Mouse (Mus musculus): ENCODE data around the gene Ypel5. TPM values are rescaled to one million over a fixed set of nuclear protein-coding genes. Genes with fewer than 3 reads are reported as not detected.
A peak's percentile ranks its signal among the peaks of the same experiment; 100 is the strongest.

Gene Ypel5
- polyA plus RNA-seq, 2 experiments = 21.3 to 55.1 TPM

GRCm38 (mm10) chr17:72844949-72845490 is 8.8 kb downstream of the Ypel5 start:
- DNase-seq (ENCODE audit: low spot score) (no peak), ATAC-seq (ENCODE audit: low FRiP score, low read depth) (no peak)
- peaks cover 20% of the 10 kb centered on the region for H3K36me3 ChIP-seq (ENCODE audit: control insufficient read depth, insufficient read depth, low read length)
- H3K4me3 ChIP-seq (replicated peaks; ENCODE audit: low read length) = no peak overlapping the region
- no peaks in the 10 kb centered on the region for H3K9me3 ChIP-seq (ENCODE audit: control insufficient read depth, low read length)
- H3K4me2 ChIP-seq (replicated peaks; ENCODE audit: low read depth, low read length, severe bottlenecking) = no peak overlapping the region
- H3K27ac ChIP-seq (replicated peaks; ENCODE audit: low read depth, low read length) = no peak overlapping the region
- TF ChIP-seq POLR2A (IDR thresholded peaks at IDR 0.05; ENCODE audit: borderline replicate concordance, extremely low read depth, insufficient read depth, insufficient read length) = no peak
- 89% methylated on average over 7 of the region's 7 CpGs for WGBS
- no peak overlapping the region for H3K9ac ChIP-seq (ENCODE audit: low read depth, low read length, severe bottlenecking)
- no peaks in the 10 kb centered on the region for H3K27me3 ChIP-seq (ENCODE audit: control insufficient read depth, insufficient read depth, low read length)
- H3K4me1 ChIP-seq (ENCODE audit: control insufficient read depth, insufficient read depth, low read length) = no peaks in the 10 kb centered on the region

DNA sequence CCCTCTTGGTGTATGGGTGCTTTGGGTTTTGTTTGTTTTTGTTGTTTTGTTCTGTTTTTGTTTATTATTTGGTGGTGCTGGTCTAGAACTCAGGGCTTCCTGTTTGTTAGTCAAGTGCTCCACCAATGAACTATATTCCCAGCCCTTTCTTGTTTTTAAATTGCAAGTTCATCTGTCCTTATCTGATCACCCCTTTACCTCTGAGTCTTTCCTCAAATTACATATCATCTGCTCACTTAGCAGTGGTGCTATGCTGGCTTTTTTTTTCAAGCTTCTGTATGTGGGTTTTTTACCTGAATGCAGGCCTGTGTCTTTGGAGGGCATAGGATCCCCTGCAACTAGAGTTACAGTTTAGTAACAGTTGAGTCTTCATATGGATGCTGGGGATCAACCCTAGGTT is 9.3 kb downstream of the Ypel5 start:
- no peak overlapping the region for H3K27ac ChIP-seq (replicated peaks; ENCODE audit: low read depth, low read length)
- no peak for ATAC-seq (ENCODE audit: low FRiP score, low read depth)
- H3K9ac ChIP-seq (ENCODE audit: low read depth, low read length, severe bottlenecking) = no peak overlapping the region
- no peak for TF ChIP-seq POLR2A (IDR thresholded peaks at IDR 0.05; ENCODE audit: borderline replicate concordance, extremely low read depth, insufficient read depth, insufficient read length)
- H3K4me1 ChIP-seq (ENCODE audit: control insufficient read depth, insufficient read depth, low read length) = no peaks in the 10 kb centered on the region
- no peaks in the 10 kb centered on the region for H3K9me3 ChIP-seq (ENCODE audit: control insufficient read depth, low read length)
- H3K27me3 ChIP-seq (ENCODE audit: control insufficient read depth, insufficient read depth, low read length) = no peaks in the 10 kb centered on the region
- H3K4me2 ChIP-seq (replicated peaks; ENCODE audit: low read depth, low read length, severe bottlenecking) = no peak overlapping the region
- no peak for DNase-seq (ENCODE audit: low spot score)
- no peak overlapping the region for H3K4me3 ChIP-seq (replicated peaks; ENCODE audit: low read length)
- peaks cover 22% of the 10 kb centered on the region for H3K36me3 ChIP-seq (ENCODE audit: control insufficient read depth, insufficient read depth, low read length)

GRCm38 (mm10) chr17:72855298-72855697 is 19.0 kb downstream of the Ypel5 start:
- Histone ChIP-seq H3K27ac (replicated peaks; ENCODE audit: low read depth, low read length) (no peak overlapping the region), H3K9ac (ENCODE audit: low read depth, low read length, severe bottlenecking) (no peak overlapping the region), H3K4me1 (ENCODE audit: control insufficient read depth, insufficient read depth, low read length) (no peaks in the 10 kb centered on the region), H3K9me3 (ENCODE audit: control insufficient read depth, low read length) (no peaks in the 10 kb centered on the region), H3K4me2 (replicated peaks; ENCODE audit: low read depth, low read length, severe bottlenecking) (no peak overlapping the region), H3K36me3 (ENCODE audit: control insufficient read depth, insufficient read depth, low read length) (peaks cover 11% of the 10 kb centered on the region; the same call in 1 of the 2 replicates), H3K4me3 (replicated peaks; ENCODE audit: low read length) (no peak overlapping the region), H3K27me3 (ENCODE audit: control insufficient read depth, insufficient read depth, low read length) (no peaks in the 10 kb centered on the region)
- TF ChIP-seq POLR2A (IDR thresholded peaks at IDR 0.05; ENCODE audit: borderline replicate concordance, extremely low read depth, insufficient read depth, insufficient read length) = no peak
- WGBS = 65% methylated on average over 1 of the region's 1 CpGs
- ATAC-seq (ENCODE audit: low FRiP score, low read depth) = no peak
- no peak for DNase-seq (ENCODE audit: low spot score)

DNA sequence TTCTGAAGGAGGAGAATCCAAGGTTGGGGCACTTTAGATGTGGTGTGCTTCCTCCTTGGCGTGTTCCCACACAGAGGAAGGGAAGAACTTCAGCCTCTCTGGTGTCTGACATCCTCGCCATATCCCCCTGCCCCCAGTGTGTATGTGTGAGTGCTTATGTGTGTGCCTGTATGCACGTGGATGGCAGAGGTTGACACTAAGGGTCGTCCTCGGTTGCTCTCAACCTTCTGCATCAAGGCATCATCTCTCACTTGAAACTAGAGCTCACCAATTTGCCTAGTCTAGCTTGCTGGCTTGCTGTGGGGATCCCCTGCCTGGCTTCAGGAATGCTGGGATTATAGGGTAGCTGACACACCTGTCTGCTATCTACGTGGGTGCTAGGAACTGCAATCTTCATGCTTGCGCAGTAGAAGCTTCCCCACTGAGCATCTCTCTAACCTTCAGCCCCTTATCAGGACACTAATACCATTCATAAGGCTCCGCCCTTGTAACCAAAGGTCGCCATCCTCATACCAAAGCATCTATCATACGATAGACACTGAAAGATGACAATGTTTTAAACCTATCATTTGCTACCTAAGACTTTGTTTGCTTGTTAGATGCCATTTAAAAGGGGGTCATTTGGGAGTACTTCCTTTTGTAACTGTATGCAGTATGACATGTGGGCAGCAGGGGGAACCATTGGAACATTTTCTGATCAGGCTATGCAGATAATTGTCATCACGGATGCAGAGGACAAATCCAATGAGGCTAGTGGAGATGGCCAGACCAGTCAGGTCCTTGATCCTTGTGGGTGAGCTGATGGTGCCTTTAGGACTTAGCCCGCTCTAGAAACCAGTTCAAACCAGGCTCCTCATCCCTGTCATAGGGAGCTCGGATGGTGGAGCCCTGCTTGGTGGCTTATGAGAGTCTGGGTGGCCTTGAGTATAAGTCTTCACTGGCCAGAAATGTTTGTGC is 21.7 kb downstream of the Ypel5 start:
- no peak overlapping the region for H3K4me3 ChIP-seq (replicated peaks; ENCODE audit: low read length)
- peak; percentile 51 for DNase-seq (ENCODE audit: low spot score)
- H3K36me3 ChIP-seq (ENCODE audit: control insufficient read depth, insufficient read depth, low read length) = 0 out of 2 replicates have a peak, but pooled peaks cover 2% of the 10 kb centered on the region
- 0 out of 2 replicates have a peak, but pooled peaks have one; percentile 47 for ATAC-seq (ENCODE audit: low FRiP score, low read depth)
- H3K27ac ChIP-seq (replicated peaks; ENCODE audit: low read depth, low read length) = no peak overlapping the region
- H3K27me3 ChIP-seq (ENCODE audit: control insufficient read depth, insufficient read depth, low read length) = no peaks in the 10 kb centered on the region
- H3K4me2 ChIP-seq (replicated peaks; ENCODE audit: low read depth, low read length, severe bottlenecking) = no peak overlapping the region
- TF ChIP-seq POLR2A (IDR thresholded peaks at IDR 0.05; ENCODE audit: borderline replicate concordance, extremely low read depth, insufficient read depth, insufficient read length) = no peak
- WGBS = 57% methylated on average over 13 of the region's 13 CpGs
- H3K9me3 ChIP-seq (ENCODE audit: control insufficient read depth, low read length) = no peaks in the 10 kb centered on the region
- no peak overlapping the region for H3K9ac ChIP-seq (ENCODE audit: low read depth, low read length, severe bottlenecking)
- no peaks in the 10 kb centered on the region for H3K4me1 ChIP-seq (ENCODE audit: control insufficient read depth, insufficient read depth, low read length)

DNA sequence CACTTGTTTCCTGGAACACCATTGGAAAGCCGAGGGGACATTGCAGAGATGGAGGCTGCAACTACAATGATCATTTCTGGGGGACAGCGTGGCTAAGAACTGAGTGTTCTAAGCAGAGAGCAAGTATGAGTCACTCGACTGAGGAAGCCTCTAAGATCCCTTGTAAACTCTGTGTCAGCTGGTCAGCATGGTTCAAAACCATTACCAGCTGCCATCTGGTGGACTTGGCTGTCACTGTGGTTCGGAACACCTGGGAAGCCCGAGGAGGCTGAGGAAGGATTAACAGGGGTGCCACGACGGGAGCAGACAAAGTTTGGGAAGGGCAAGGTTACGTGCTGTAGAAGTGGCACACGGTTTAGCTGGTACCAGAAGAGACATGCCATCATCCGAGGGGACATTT is 27.0 kb downstream of the Ypel5 start:
- no peak overlapping the region for H3K4me3 ChIP-seq (replicated peaks; ENCODE audit: low read length)
- no peaks in the 10 kb centered on the region for H3K27me3 ChIP-seq (ENCODE audit: control insufficient read depth, insufficient read depth, low read length)
- no peak overlapping the region for H3K9ac ChIP-seq (ENCODE audit: low read depth, low read length, severe bottlenecking)
- TF ChIP-seq POLR2A (IDR thresholded peaks at IDR 0.05; ENCODE audit: borderline replicate concordance, extremely low read depth, insufficient read depth, insufficient read length) = no peak
- no peak for ATAC-seq (ENCODE audit: low FRiP score, low read depth)
- whole genome bisulfite sequencing = 76% methylated on average over 10 of the region's 10 CpGs
- H3K4me2 ChIP-seq (replicated peaks; ENCODE audit: low read depth, low read length, severe bottlenecking) = no peak overlapping the region
- no peaks in the 10 kb centered on the region for H3K9me3 ChIP-seq (ENCODE audit: control insufficient read depth, low read length)
- H3K36me3 ChIP-seq (ENCODE audit: control insufficient read depth, insufficient read depth, low read length) = no peaks in the 10 kb centered on the region
- no peak for DNase-seq (ENCODE audit: low spot score)
- H3K27ac ChIP-seq (replicated peaks; ENCODE audit: low read depth, low read length) = no peak overlapping the region
- no peaks in the 10 kb centered on the region for H3K4me1 ChIP-seq (ENCODE audit: control insufficient read depth, insufficient read depth, low read length)
